Mouse (Mus musculus) common myeloid progenitor, adult 5-6 weeks (primary cell): Measurements from ENCODE around the gene Rpgrip1. TPM values are rescaled to one million over a fixed set of nuclear protein-coding genes. Genes with fewer than 3 reads are reported as not detected.
"Not testable (repeated sequence)": the region's sequence is repeated elsewhere in the genome, so short reads cannot be mapped to it uniquely, and the experiment has no call there.

ENCODE experiments used
- ATAC-seq: replicated peaks from 2 replicates; pipeline ENCODE4 v1.8.0; 2016; ENCODE audit warnings: low read depth, mild to moderate bottlenecking, moderate TSS enrichment, inconsistent platforms; ENCODE audit not compliant: poor library complexity, severe bottlenecking
- total RNA-seq: library from RNA; stranded (forward); fragments of 200-1000, 187-1606 nt; gene quantifications from 2 replicates; pipeline ENCODE4 v1.2.3, GENCODE M21; 2017

Rpgrip1 gene
- 17.0 and 17.2 TPM in 2 replicates for total RNA-seq

DNA sequence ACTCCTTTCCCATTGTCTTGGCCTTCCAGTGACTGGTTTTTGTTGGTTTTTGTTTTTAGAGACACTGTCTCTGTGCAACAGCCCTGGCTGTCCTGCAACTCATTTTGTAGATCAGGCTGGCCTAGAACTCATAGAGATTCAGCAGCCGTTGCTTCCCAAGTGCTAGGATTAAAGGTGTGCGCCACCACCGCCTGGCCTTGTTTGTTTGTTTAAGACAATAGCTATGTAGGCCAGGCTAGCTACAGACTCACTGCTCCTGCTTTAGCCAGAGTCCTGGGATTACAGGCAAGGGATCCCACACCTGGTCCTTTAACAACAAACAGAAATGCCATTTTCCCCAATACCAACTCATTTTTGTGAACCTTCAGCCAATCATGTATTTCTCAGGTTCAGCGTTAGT lies at the start of gene Rpgrip1:
TSS of gene Rpgrip1 (plus strand) at position 359 of the 400 bp plus-strand sequence.
- ATAC-seq = no peak

DNA sequence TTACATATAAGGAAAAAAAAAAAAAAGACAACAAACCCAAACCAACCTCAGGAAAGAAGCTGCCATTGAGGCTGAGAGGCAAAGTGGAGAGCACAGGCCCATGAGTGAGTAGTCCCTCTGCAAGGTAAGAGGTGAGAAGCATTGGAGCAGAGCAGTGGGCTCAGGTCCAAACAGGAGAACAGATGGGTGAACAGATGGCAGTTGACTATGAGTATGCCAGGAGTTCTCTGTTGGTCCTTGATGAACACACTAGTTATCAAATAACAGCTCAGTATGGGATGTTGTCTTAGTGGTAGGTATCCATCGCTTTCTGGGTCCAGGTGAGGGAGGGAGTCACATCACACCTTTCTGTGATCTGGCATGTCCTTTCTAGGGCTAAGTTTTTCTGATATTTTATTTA lies 49.7 kb upstream of the Rpgrip1 start:
- ATAC-seq = no peak

DNA sequence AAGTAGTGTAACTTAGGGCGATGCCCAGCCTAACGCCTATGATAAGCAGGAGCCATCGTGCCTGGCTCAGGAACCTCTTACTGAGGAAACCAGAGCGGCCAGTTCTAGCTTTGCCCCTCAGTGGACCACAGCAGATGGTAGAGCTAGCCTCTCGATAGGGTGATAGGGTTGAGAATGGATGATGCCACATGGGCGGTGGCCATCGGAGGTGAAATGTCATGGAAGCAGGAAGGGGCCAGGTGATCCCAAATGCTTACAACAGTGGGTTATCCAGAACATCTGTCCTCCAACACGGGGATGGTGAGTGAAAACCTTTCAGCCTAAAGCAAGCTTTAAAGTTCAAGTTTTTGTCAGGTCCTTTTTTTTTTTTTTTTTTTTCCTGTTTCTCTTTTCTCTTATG lies 48.7 kb upstream of the Rpgrip1 start:
- ATAC-seq = no peak

GRCm38 (mm10) chr14:52066135-52066534 lies 44.4 kb upstream of the Rpgrip1 start:
- no peak for ATAC-seq

DNA sequence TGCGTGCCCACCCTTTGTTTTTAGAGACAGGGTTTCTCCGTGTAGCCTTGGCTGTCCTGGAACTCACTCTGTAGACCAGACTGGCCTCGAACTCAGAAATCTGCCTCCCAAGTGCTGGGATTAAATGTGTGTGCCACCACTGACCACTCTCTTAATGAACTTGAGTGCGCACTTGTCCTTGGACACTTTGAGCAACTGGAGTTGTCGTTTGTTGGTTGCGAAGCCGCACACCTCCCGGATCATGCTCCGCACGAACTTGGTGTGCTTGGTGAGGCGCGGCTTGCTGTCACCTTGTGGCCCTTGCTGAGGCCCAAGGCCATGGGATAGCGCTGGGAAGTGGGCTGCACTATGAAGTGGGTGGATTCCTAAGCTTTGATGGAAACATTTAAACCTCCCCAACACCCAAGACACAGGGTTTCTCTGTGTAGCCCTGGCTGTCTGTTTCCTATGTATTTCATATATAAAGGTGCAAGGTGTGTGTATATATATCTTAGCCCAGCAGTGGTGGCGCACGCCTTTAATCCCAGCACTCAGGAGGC lies 38.8 kb upstream of the Rpgrip1 start:
- ATAC-seq = no peak

DNA sequence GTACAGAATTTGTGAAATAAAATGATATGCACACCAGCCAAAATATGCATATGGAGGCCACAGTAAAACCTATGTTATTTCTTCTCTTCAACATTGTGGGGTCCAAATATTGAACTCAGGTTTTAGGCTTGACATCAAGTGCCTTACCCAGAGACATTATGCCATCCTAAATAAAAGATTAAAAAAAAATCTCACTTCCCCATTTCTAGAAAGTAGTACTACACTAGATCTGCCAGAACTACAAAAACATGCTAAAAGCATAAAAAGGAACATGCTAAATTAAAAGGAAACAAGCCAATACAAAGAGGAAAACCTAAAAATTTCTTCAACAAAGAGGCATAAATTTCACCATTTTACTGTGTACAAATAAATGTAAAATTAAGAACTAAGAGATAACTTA lies 27.4 kb upstream of the Rpgrip1 start:
- 0 out of 2 replicates have a peak, but pooled peaks have one; percentile 42 for ATAC-seq

DNA sequence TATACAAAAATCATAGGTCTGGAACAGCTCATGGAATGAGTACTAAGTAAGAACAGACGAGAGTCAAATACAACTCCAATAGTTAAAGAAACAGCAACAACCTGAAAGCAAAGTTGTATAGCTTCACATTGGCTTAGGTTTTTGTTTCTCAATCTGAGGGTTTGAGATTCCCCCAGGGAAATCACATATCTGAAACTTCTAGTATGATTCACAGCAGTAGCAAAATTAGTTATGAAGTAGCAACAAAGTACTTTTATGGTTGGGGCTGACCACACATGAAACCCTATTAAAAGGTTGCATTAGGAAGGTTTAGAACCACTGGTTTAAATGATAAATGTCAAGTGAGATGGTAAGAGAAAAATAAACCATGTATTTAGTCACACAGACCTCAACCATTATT lies 16.0 kb upstream of the Rpgrip1 start:
- ATAC-seq = no peak

DNA sequence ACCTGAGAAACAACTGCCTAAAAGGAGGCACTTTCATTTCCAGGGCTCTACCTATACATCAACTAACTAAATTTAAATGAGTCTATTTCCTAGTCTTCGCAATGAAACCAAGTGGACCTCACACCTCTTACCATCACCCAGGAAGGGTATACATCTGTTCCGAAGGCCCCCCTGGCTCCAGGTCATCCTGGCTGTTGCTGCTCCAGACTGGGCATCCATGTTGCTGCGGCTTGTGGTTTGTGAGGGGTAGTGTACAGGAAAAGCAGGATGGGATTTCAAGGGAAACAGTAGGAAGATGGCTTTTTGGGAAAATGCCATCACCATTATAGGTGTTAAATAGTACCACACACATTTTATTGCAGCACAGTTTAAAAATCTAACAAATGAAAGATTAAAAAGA lies 13.3 kb upstream of the Rpgrip1 start:
- ATAC-seq = not testable (repeated sequence)

- 0 out of 2 replicates have a peak, but pooled peaks have one; percentile 16 for ATAC-seq
Measured at GRCm38 (mm10) chr14:52098387-52098786, 12.1 kb upstream of the Rpgrip1 start.

DNA sequence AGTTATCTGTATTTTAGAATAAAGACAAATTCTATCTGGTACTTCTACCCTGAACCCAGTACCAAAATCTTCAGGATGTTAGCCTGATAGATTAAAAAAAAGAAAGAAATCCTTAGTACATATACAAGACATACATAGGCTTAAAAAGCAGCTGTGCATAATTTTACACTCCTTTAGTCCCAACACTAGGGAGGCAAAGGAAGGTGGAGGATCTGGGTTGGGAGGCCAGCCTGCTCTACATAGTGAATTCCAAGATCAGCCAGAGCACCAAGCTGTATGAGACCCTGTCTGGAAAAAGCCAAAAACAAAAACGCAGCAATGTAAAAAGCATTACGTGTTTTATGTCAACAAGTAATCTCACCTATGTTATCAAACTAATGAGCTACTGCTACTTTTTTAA lies 10.9 kb upstream of the Rpgrip1 start:
- no peak for ATAC-seq

DNA sequence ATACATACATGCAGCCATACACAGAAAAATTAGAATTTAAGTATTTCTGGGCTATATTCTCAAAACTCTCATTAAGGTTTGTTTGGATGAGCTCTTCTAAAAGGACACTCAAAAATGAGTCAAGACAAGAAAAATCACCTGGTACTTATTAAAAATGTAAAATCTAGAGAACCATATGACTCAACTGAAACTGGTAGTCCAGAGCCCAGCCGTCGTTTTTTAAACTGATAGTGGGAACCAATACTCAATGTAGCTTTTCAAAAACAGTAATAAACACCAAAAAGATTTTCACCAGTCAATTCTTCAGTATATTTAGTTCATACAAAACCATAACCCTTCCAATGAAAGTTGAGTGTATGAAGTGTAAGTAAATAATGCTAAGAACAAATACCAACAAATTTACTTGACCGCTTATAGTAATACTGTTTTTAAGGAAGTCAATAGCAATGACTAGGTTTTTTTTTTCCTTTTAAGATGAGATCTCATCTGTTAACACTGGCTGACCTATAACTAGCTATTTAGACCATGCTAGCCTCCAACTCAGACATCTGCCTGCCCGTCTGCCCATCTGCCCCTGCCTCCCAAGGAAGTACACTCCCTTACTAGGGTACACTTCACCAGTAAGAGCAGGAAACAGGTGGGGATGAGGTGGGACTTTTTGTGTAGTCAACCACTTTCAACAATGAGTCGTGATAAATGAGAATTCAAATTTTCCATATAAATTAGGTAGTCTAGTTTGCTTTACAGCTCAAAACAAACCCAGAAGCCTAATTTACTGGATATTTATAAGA lies 10.1 kb upstream of the Rpgrip1 start:
- no peak for ATAC-seq

DNA sequence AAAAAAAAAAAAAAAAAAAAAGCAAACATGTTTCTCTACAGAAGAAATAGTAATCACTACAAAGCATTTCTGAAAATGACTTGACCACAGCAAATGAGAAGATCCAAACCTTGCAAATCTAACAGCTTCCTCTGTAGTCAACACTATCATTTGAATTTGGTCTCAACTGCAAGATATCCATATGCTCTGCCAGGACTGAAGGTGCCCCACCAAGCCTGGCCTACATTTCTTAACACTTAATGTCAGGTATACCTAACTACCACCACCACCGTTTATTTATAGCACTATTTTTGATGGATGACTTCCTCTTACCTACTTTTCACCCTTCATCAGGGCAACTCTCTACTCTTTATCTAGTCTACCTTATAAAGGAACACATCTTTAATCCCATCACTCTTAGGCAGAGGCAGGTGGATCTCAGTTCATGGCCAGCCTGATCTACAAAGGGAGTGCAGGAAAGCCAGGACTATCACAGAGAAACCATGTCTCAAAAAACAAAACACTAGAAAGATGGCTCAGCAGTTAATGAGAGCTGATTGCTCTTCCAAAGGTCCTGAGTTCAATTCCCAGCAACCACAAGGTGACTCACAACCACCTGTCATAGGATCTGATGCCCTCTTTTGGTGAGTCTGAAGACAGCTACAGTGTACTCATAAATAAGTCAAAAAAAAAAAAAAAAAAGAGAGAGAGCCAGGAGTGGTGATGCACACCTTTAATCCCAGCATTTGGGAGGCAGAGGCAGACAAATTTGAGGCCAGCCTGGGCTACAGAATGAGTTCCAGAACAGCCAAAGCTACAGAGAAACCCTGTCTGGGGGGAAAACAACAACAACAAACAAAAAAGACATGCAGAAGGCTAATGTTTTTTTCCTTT lies 9.0 kb upstream of the Rpgrip1 start:
- no peak for ATAC-seq

DNA sequence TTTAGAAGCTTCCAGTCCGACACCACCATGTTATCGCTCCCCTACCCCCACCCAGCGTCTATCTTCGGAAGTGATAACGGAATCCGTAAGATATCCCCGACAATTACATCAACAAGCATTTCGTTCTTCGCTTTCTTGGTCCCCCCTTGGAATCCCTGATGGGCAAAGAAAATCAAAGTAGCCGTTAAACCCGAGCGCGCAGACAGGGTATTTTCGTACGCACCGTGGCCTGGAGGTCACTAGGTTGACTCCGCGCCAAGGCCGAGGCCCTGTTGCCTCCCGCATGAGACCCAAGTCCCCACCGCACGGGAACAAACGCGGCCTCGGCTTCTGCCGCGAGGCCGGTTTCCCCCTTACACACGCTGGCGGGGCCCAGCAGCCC lies 7.0 kb upstream of the Rpgrip1 start:
- ATAC-seq = peak; percentile 9

GRCm38 (mm10) chr14:52103856-52104676 lies 6.4 kb upstream of the Rpgrip1 start, which contains the start of gene Hnrnpc:
Hnrnpc (minus strand) TSS chr14:52104028.
- peak; percentile 89 for ATAC-seq

- ATAC-seq = no peak
Measured at GRCm38 (mm10) chr14:52104677-52105285, 5.7 kb upstream of the Rpgrip1 start.

DNA sequence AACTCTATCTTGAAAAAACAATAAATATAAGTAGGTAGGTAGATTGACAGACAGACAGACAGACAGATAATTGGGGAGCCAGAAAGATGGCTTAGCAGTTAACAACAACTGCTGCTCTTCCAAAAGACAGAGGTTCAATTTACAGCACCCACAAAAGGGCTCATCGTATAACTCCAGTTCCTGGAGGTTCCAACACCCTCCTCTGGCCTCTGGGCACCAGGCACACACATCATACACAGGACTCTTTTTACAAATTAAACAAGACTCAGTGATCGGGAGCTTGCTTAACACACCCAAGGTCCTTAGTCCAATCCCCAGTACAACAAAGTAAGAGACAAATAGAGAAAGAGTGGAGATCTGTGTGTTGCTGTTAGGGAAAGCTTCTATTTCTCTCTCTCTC lies 5.2 kb upstream of the Rpgrip1 start:
- no peak for ATAC-seq

GRCm38 (mm10) chr14:52106741-52107140 lies 3.8 kb upstream of the Rpgrip1 start:
- ATAC-seq = 0 out of 2 replicates have a peak, but pooled peaks have one; percentile 4

- ATAC-seq = no peak
Measured at GRCm38 (mm10) chr14:52108025-52108424, 2.5 kb upstream of the Rpgrip1 start.

GRCm38 (mm10) chr14:52114101-52114500 lies 3.6 kb downstream of the Rpgrip1 start:
- ATAC-seq = no peak
